Mouse (Mus musculus) ES-E14 (cell line): Measurements from ENCODE around the gene Hist2h2ac. TPM values are rescaled to one million over a fixed set of nuclear protein-coding genes. Genes with fewer than 3 reads are reported as not detected.

Experiments used
- DNase-seq: peaks from one replicate; pipeline ENCODE4 v3.0.0-alpha.2; 2013; ENCODE audit warnings: low read depth, low spot score
- H3K27ac ChIP-seq: 2 replicates; pipeline ENCODE4 v1.5.1; 2012; ENCODE audit warnings: low read depth, mild to moderate bottlenecking, low read length, moderate library complexity, mixed read lengths; ENCODE audit not compliant: poor library complexity, insufficient read depth, severe bottlenecking
- H3K36me3 ChIP-seq: 2 replicates; pipeline ENCODE4 v1.6.1; 2012; ENCODE audit warnings: mild to moderate bottlenecking, low read length, moderate library complexity, mixed read lengths; ENCODE audit not compliant: control insufficient read depth, poor library complexity, insufficient read depth, severe bottlenecking
- H3K4me1 ChIP-seq, 2 experiments: fragments of 150-350 bp in 1 of 2; sonication (generic) in 1 of 2; 2 replicates each; pipeline ENCODE4 v1.6.1; 2012; ENCODE audit warnings: low read length in 2 of 2, mild to moderate bottlenecking in 1 of 2, mixed read lengths in 1 of 2; ENCODE audit not compliant: control insufficient read depth in 2 of 2, insufficient read depth in 2 of 2, poor library complexity in 1 of 2
- H3K4me3 ChIP-seq, 2 experiments: fragments of 150-350 bp in 1 of 2; sonication (generic) in 1 of 2; 2 replicates each; pipeline ENCODE4 v1.5.1; 2012; ENCODE audit warnings: low read length in 2 of 2, low read depth in 1 of 2, mild to moderate bottlenecking in 1 of 2, mixed read lengths in 1 of 2; ENCODE audit not compliant: insufficient read depth in 1 of 2, poor library complexity in 1 of 2, severe bottlenecking in 1 of 2
- H3K9ac ChIP-seq: 2 replicates; pipeline ENCODE4 v1.6.1; 2012; ENCODE audit warnings: low read depth, mild to moderate bottlenecking, low read length, mixed read lengths; ENCODE audit not compliant: poor library complexity, insufficient read depth, severe bottlenecking
- H3K9me3 ChIP-seq: fragments of 150-350 bp; sonication (generic); 2 replicates; pipeline ENCODE4 v1.6.1; 2012; ENCODE audit warnings: low read depth, mild to moderate bottlenecking, low read length; ENCODE audit not compliant: control insufficient read depth, insufficient read depth
- CHD2 ChIP-seq: IDR thresholded peaks from 2 replicates; pipeline ENCODE4 v1.6.1; 2014; ENCODE audit warnings: mild to moderate bottlenecking, low read depth, low read length, inconsistent platforms
- HCFC1 ChIP-seq: IDR thresholded peaks from 2 replicates; pipeline ENCODE4 v1.6.1; 2012; ENCODE audit warnings: low read length, inconsistent platforms, borderline replicate concordance; ENCODE audit not compliant: insufficient read depth
- MAFK ChIP-seq: IDR thresholded peaks from 2 replicates; pipeline ENCODE4 v1.6.1; 2014; ENCODE audit warnings: mild to moderate bottlenecking, low read depth, low read length, inconsistent platforms; ENCODE audit not compliant: insufficient read depth
- ZC3H11A ChIP-seq: IDR thresholded peaks from 2 replicates; pipeline ENCODE4 v1.6.1; 2012; ENCODE audit warnings: low read depth, mild to moderate bottlenecking, inconsistent platforms, low read length, borderline replicate concordance
- ZNF384 ChIP-seq: IDR thresholded peaks from 2 replicates; pipeline ENCODE4 v1.6.1; 2012; ENCODE audit warnings: low read depth, low read length, inconsistent platforms
- in situ Hi-C, 2 experiments: fragments of 600-800 bp; cut with MboI; formaldehyde crosslinking; loops; one replicate each; pipeline ENCODE4 v1.15.1; 2025; ENCODE audit warnings: low sequenced_read_pairs in 2 of 2, inconsistent platforms in 1 of 2; ENCODE audit not compliant: unreplicated experiment in 2 of 2
- total RNA-seq: library from RNA; depleted of rRNA; stranded (reverse); fragments of 300-350 nt; gene quantifications from 2 replicates; pipeline ENCODE4 v1.2.3, GENCODE M21; 2012

Hist2h2ac gene
- total RNA-seq, 1 experiment = 687 TPM

DNA sequence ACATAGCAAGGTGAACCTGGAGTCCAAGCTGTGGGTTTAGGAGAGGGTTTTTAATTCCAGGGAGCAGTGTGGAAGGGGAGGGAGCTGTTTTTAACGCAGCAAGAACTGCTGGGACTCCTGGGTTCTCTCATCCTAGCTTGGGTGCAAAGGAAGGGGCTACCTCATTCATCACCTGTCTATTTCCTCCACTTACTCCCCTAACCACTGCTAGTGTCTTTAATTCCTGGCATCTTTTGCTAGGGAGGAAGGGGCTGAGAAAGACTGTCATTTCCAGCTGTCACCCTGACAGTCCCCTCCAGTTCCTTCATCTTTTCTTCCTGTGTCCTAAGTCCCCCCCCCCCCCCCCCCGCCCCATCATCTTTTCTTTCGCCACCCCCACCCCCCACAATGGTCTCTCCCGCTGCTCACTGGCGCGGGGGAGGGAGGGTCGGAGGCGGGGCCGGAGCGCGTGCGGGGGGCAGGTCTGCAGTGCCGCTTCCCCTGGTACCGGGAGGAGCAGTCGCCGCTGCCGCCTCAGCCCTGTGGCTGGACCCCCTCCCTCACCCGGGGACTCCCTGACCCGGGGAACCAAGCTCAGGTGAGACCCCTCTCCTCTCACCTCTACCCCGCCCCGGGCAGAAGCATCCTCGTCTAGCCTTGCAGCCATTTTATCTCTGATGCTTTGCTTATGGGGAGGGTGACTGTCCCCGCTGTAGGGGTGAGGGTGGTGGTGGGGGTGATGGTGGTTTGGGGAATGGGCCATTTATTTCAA, 39.8 kb downstream of the Hist2h2ac start, which contains the start of gene Sv2a:
Sv2a (plus strand) TSS at position 425 of the 751 bp plus-strand sequence.
- Histone ChIP-seq H3K27ac (no peak within 1 kb of the TSS), H3K9me3 (no peaks in the 10 kb centered on the region), H3K4me1 (peaks cover 4 to 23% of the 10 kb centered on the region in 2 experiments), H3K36me3 (peaks cover 16% of the 10 kb centered on the region), H3K4me3 (peak within 1 kb of the TSS; percentile 70 to 76), H3K9ac (peak within 1 kb of the TSS; percentile 57; the same call in 1 of the 2 replicates)
- in situ Hi-C loops = no loop called here
- TF ChIP-seq HCFC1 = no peak
- DNase-seq = no peak

DNA sequence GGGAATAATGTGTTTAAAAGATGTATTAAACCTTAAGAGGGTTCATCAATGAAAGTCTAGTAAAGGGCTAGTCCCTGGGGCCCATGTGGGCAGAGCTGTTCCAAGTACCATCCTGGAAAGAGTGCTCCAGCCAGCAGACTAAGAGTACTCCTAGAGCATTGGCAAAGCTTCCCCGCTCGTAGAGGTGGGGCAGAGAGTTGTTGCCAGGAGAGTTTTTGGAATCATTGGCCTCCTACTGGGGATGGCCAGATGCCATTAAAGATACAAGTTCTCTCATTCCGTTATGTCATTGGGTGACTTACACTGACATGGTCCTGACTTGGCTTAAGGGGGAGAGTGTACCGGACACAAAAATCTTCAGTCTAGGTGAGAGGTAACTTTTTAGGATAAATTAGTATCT, 41.1 kb downstream of the Hist2h2ac start:
- Histone ChIP-seq H3K36me3 (peaks cover 24% of the 10 kb centered on the region), H3K4me1 (peaks cover 5 to 20% of the 10 kb centered on the region in 2 experiments), H3K9me3 (no peaks in the 10 kb centered on the region), H3K9ac (no peak overlapping the region), H3K4me3 (no peak overlapping the region), H3K27ac (no peak overlapping the region)
- in situ Hi-C loops = no loop called here
- DNase-seq = no peak
- TF ChIP-seq ZNF384 = no peak
- no peak for TF ChIP-seq MAFK
- no peak for TF ChIP-seq ZC3H11A
- TF ChIP-seq HCFC1 = no peak
- TF ChIP-seq CHD2 = no peak

DNA sequence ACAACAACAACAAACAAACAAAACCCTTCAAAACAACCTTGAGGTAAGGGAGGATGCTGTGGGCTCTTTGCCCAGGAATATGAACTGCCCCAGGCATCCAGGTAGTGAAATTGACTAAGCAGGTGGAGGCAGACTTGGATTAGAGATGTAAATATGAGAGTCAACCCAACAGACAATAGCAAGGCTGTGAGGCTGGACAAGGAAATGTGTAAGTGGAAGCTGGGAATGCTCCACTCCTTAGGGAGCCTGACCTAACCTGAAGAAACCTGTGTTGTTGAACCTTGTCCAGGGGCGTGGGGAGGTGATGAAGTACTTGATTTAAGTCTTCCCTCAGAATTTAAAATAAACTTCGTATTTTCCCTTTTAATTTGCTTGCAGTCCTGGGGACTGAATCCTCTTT, 41.8 kb downstream of the Hist2h2ac start:
- no peak overlapping the region for H3K9ac ChIP-seq
- peaks cover 30% of the 10 kb centered on the region for H3K36me3 ChIP-seq
- no peak overlapping the region for H3K4me3 ChIP-seq
- no peak for TF ChIP-seq MAFK
- TF ChIP-seq CHD2 = no peak
- TF ChIP-seq ZNF384 = no peak
- no peak for TF ChIP-seq HCFC1
- TF ChIP-seq ZC3H11A = no peak
- no peak overlapping the region for H3K27ac ChIP-seq
- in situ Hi-C loops = no loop called here
- no peaks in the 10 kb centered on the region for H3K9me3 ChIP-seq
- DNase-seq = no peak
- H3K4me1 ChIP-seq = peaks cover 6 to 21% of the 10 kb centered on the region in 2 experiments

DNA sequence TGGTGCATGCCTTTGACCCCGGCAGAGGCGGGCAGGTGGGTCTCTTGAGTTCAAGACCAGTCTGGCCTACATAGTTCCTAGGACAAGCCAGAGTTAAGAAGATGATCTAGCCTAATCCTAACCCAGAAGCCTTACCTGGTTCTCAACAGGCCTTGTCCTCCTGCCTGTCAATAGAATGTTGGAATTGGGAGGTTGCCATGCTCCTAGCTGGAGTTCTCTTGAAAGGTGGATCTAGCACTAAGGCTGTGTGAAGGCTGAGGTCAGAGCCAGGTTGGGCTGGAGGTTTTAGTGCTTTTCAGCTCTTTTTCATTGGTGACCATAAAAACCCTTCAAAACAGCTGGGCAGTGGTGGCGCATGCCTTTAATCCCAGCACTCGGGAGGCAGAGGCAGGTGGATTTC, 42.3 kb downstream of the Hist2h2ac start:
- no peak overlapping the region for H3K9ac ChIP-seq
- H3K27ac ChIP-seq = no peak overlapping the region
- DNase-seq = no peak
- in situ Hi-C loops = no loop called here
- H3K4me1 ChIP-seq = peaks cover 6 to 18% of the 10 kb centered on the region in 2 experiments
- peaks cover 34% of the 10 kb centered on the region for H3K36me3 ChIP-seq
- H3K4me3 ChIP-seq = no peak overlapping the region
- no peaks in the 10 kb centered on the region for H3K9me3 ChIP-seq
- TF ChIP-seq ZC3H11A (no peak), MAFK (no peak), ZNF384 (no peak), CHD2 (no peak), HCFC1 (no peak)
